Mouse (Mus musculus) erythroblast, embryonic 14.5 days (primary cell): ENCODE data around the gene Fgfr2.

ENCODE experiments used
- GATA1 ChIP-seq: IDR thresholded peaks from 2 replicates; pipeline ENCODE4 v1.6.1; 2012; ENCODE audit warnings: low read length, inconsistent platforms, mixed read lengths
- TAL1 ChIP-seq: IDR thresholded peaks from 3 replicates; pipeline ENCODE4 v1.6.1; 2012; ENCODE audit warnings: low read length, inconsistent platforms, mixed read lengths

- no peak for TF ChIP-seq GATA1
- no peak for TF ChIP-seq TAL1
Observed at GRCm38 (mm10) chr7:132012969-132013679, 1110.0 kb downstream of the Fgfr2 start.
